Comparison of ENCODE assay signal across 18 mouse cellular contexts in the genomic region with DNA sequence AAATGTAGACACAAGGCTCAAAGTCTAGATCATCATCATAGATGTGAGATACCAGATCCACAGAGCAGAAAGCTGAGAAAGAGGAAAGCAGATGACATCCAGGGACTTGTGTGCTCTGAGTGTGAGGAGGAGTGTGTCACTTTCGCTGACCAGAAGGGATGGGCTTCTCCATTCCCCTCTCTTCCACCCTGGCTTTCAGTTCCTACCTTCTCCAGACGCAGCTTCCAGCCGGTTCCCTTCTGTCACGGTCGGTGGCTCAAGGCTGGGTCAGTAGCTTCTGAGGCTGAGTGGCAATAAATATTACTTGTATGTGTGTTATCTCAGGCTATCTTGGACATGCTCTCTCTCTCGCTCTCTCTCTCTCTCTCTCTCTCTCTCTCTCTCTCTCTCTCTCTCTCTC.
"Had no signal": no experiment of that assay in that cellular context is flagged by ENCODE, and none has a peak within 500 bp of the region (broad histone marks: within the 10 kb centered on the region; RNA-seq: fewer than 3 reads in every experiment).

No protein-coding gene starts in this region.

- DNase-seq: kidney, adult 9 months; left cerebral cortex, postnatal 4 days; lung, embryonic 14.5 days; lung, postnatal 10 days; lung, postnatal 4 days; retina, postnatal 1 day; right cerebral cortex, postnatal 4 days; spleen, adult 18-20 months; thymus, adult 2 months; thymus, postnatal 25 days had no signal

- H3K27me3 ChIP-seq: limb, embryonic 13.5 days; liver, embryonic 15.5 days; midbrain, embryonic 12.5 days; neural tube, embryonic 13.5 days; stomach, embryonic 15.5 days had no signal

- H3K4me3 ChIP-seq: layer of hippocampus, adult 2 months; limb, embryonic 13.5 days; liver, embryonic 15.5 days; midbrain, embryonic 12.5 days; neural tube, embryonic 13.5 days; stomach, embryonic 15.5 days had no signal

- H3K36me3 ChIP-seq: limb, embryonic 13.5 days; liver, embryonic 15.5 days; midbrain, embryonic 12.5 days; neural tube, embryonic 13.5 days; stomach, embryonic 15.5 days had no signal

- H3K4me2 ChIP-seq: limb, embryonic 13.5 days; liver, embryonic 15.5 days; lung, embryonic 14.5 days; midbrain, embryonic 12.5 days; neural tube, embryonic 13.5 days; stomach, embryonic 15.5 days had no signal

- H3K9ac ChIP-seq: limb, embryonic 13.5 days; liver, embryonic 15.5 days; lung, embryonic 14.5 days; midbrain, embryonic 12.5 days; neural tube, embryonic 13.5 days; stomach, embryonic 15.5 days had no signal

- H3K27ac ChIP-seq: layer of hippocampus, adult 2 months; limb, embryonic 13.5 days; liver, embryonic 15.5 days; midbrain, embryonic 12.5 days; neural tube, embryonic 13.5 days; stomach, embryonic 15.5 days had no signal

- H3K4me1 ChIP-seq: liver, embryonic 15.5 days; neural tube, embryonic 13.5 days; stomach, embryonic 15.5 days had no signal

- ATAC-seq: inflammation-experienced regulatory T-cells, adult 6 months; midbrain, embryonic 16.5 days had no signal

- H3K9me3 ChIP-seq: limb, embryonic 13.5 days; liver, embryonic 15.5 days; midbrain, embryonic 12.5 days; neural tube, embryonic 13.5 days; stomach, embryonic 15.5 days had no signal
